Mouse (Mus musculus) spleen, postnatal 0 days (tissue): Measurements from ENCODE around the gene Mrps35. TPM values are rescaled to one million over a fixed set of nuclear protein-coding genes. Genes with fewer than 3 reads are reported as not detected.

ENCODE experiments used
- polyA plus RNA-seq: library from polyadenylated mRNA; unstranded; fragments of >200 nt; fragmentation: Nextera tagmentation; extraction: Ambion mirVana; gene quantifications from 2 replicates; pipeline ENCODE4 v1.2.1, GENCODE M21; 2015

Gene Mrps35
- polyA plus RNA-seq: 67.0 and 70.6 TPM in 2 replicates

DNA sequence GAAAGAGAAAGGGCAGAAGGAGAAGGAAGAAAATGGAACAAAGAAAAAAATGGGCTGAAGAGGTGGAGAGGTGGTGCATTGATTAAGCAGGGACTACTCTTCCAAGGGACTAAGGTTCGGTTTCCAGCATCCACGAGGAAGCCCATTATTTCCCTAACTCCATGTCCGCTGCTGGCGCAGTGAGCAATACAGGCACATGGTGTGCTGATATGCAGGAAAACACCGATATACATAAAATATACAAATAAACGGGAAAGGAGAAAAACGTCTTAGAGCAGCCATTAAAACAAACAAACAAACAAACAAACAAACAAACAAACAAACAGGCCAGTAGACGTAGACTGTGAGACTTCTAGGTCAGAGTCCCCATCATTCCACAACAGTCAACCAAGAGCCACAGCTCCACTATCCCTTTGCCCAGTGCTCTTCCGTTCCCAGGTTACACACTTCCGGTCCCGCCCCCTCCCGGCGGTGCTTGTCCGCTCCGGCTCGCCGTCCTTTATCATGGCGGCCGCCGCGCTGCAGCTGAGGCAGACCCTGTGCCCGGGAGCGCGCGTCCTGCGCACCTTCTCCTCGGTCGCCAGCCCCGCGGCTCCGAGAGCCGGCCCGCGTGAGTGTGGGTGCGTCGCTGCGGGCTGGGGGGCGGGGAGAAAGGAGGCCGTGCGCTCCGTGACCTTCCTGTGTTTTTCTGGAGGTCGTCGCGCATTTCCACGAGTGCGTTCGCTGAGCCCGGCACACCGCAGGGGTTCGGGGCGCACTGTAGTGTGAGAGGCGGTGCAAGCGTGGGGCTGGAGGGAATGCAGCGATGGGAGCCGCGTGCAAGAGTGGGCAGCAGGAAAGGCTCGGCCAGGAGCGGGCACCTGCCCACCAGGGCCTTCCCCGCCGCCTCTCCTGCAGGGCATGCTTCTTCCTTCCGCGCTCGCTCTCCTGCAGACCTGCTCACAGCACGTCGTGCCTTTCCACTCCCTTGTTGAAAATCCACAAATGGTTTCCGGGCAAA is at the start of gene Mrps35:
Gene Mrps35 (plus strand): TSS at position 474 of the 1,000 bp plus-strand sequence.

DNA sequence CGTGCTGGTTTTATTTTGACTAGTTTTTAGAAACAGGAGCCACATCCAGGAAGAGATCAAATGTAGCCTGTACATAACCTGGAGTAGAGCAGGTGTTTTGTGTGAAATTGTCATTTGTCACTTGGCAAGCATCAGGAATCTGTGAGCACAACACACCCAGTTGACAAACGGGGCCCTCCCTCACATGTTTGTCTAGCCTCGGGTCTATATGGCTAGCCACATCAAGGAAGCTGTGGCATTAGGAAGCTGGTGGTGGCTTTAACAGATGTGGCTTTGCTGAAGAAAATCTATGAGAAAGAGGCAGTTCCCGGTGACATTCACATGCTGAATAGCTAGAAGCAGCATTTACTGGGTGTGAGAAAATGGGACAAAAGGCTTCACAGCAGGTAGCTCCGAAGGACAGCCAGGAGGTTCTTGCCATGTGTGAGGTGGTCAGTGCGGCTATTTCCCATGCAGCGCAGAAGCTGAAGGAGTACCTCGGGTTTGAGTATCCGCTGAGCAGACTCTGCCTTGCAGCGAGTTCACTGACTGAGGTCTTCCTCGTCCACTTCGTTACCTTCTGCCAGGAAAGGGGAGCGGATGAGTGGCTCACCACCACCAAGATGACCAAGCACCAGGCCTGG is 10.2 kb upstream of the Mrps35 start, which contains the start of gene Rep15:
Gene Rep15 (plus strand): TSS at position 282 of the 623 bp plus-strand sequence.

DNA sequence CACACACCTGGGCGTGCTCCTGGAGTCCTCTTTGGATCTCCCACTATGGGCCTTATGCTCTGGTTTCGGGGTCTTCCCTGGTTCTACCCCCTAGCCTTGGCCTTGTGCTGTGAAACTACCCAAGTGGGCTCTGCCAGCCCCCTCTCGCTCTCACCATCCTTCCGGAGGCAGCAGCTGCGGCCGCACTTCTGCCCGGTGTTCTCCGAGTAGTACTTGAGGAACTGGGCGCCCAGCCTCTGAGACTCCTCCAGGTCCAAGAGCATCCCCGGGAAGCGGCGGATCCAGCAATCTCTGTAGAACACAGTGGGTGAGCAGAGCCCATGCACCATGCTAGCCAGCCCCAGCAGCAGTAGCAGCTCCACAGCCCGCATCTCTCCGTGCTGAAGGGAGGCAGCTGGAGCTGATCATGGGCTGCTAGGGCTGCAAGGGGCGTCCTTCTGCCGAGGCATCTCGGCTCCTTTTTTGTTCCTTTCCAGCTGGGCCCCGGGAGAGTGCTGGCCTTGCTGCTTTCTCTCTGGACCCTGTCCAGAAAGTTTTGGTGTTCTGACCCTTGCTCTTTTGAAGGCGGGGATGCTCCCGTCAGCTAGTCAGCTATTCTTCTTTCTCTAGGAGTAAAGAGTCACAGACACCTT is 44.1 kb downstream of the Mrps35 start, which contains the start of gene Mansc4:
Gene Mansc4 (minus strand): TSS at position 439 of the 632 bp plus-strand sequence.

DNA sequence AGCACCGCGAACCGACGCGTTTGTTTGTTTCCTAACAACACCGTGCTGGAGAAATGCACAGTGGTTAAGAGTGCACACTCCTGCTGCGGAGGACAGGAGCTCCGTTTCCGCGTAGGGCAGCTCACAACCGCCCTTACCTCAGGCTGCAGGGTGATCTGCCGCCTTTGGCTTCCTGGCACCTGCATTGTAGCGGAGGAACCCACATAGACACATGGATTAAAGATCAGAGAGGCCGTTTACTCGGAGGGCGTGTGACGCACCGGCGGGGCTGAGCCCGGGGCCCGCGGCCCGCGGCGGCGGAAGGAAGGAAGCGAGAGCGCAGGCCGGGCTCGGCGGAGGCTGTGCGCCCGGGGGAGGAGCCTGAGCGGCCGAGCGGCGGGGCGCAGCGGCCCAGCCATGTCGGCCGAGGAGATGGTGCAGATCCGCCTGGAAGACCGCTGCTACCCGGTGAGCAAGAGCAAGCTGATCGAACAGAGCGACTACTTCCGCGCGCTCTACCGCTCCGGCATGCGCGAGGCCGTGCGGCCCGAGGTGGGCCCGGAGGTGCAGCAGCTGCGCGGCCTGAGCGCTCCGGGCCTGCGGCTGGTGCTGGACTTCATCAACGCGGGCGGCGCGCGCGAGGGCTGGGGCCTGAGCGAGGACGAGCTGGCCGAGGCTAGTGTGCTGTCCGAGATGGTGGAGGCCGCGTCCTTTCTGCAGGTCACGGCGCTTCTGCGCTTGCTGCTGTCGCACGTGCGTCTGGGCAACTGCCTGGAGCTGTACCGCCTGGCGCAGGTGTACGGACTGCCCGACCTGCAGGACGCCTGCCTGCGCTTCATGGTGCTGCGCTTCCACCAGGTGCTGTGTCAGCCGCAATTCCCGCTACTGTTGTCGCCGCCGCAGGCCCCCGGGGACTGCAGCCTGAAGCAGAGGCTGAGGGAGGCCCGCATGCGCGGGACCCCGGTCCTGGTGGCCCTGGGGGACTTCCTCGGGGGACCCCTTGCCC is 48.9 kb downstream of the Mrps35 start, which contains the start of gene Klhl42:
Gene Klhl42 (plus strand): TSS at position 244 of the 985 bp plus-strand sequence.

Other genes starting within 250 kb of the Mrps35 start
- gene Arntl2, start 246.7 kb upstream of the Mrps35 start, polyA plus RNA-seq: 0.43 and 0.78 TPM in 2 replicates
- gene Smco2, start 192.7 kb upstream of the Mrps35 start, polyA plus RNA-seq: not detected in 2 replicates
- gene Ppfibp1, start 154.3 kb upstream of the Mrps35 start, polyA plus RNA-seq: 21.9 and 22.3 TPM in 2 replicates
- 0.08 and 0.17 TPM in 2 replicates for gene 1700034J05Rik, start 88.3 kb upstream of the Mrps35 start, polyA plus RNA-seq
- gene Rep15, start 10.2 kb upstream of the Mrps35 start, polyA plus RNA-seq: 0.58 and 0.63 TPM in 2 replicates
- 0.57 and 1.2 TPM in 2 replicates for gene Mansc4, start 44.3 kb downstream of the Mrps35 start, polyA plus RNA-seq
- 2.1 and 3.0 TPM in 2 replicates for gene Klhl42, start 48.6 kb downstream of the Mrps35 start, polyA plus RNA-seq
- gene Pthlh, start 221.4 kb downstream of the Mrps35 start, polyA plus RNA-seq: 0.25 and 0.31 TPM in 2 replicates